Mouse (Mus musculus): ENCODE data around the gene Agps. TPM values are rescaled to one million over a fixed set of nuclear protein-coding genes. Genes with fewer than 3 reads are reported as not detected.

Agps gene
- polyA plus RNA-seq, 1 experiment from 2014 or later, result 47.8 TPM

Other genes with a start within 250 kb of the Agps start
- gene Hnrnpa3, start 172.9 kb upstream of the Agps start, polyA plus RNA-seq (2016; fragmentation: Nextera tagmentation; extraction: Ambion mirVana), result 393 and 427 TPM in 2 replicates
- 31.3 and 31.8 TPM in 2 replicates for gene Nfe2l2, start 127.5 kb upstream of the Agps start, polyA plus RNA-seq (2016; fragmentation: Nextera tagmentation; extraction: Ambion mirVana)
- gene Ttc30b, start 106.4 kb downstream of the Agps start, polyA plus RNA-seq (2016; fragmentation: Nextera tagmentation; extraction: Ambion mirVana), result 9.2 and 9.9 TPM in 2 replicates
- gene Ttc30a2, start 146.0 kb downstream of the Agps start, polyA plus RNA-seq (2016; fragmentation: Nextera tagmentation; extraction: Ambion mirVana), result 0.59 and 0.60 TPM in 2 replicates
- gene Ttc30a1, start 149.8 kb downstream of the Agps start, polyA plus RNA-seq (2016; fragmentation: Nextera tagmentation; extraction: Ambion mirVana), result 10.0 and 10.4 TPM in 2 replicates

Data from limb, embryonic 12.5 days (tissue).